Mouse (Mus musculus) heart, postnatal 0 days (tissue): ENCODE measurements around the gene Gm7347. TPM values are rescaled to one million over a fixed set of nuclear protein-coding genes. Genes with fewer than 3 reads are reported as not detected.
"Not testable (repeated sequence)": the region's sequence is repeated elsewhere in the genome, so short reads cannot be mapped to it uniquely, and the experiment has no call there.

Source experiments
- ATAC-seq: fragments of 200-750 bp; cut with Nextera tagmentation; 2 replicates; pipeline ENCODE4 v1.8.0; 2017; ENCODE audit warnings: low read depth, moderate number of reproducible peaks, moderate library complexity; ENCODE audit not compliant: insufficient read depth
- DNase-seq: peaks from one replicate; pipeline ENCODE4 v3.0.0-alpha.2; 2016; ENCODE audit warnings: low spot score
- H3K27ac ChIP-seq: fragments of 300-500 bp; sonication (generic); 2 replicates; pipeline ENCODE4 v1.5.1; 2014; ENCODE audit warnings: low read depth, mild to moderate bottlenecking
- H3K27me3 ChIP-seq: fragments of 300-500 bp; sonication (generic); 2 replicates; pipeline ENCODE4 v1.6.1; 2014; ENCODE audit warnings: low read length, mixed read lengths; ENCODE audit not compliant: control insufficient read depth, insufficient read depth
- H3K36me3 ChIP-seq: fragments of 300-500 bp; sonication (generic); replicated peaks from 2 replicates; pipeline ENCODE4 v1.6.1; 2014; ENCODE audit warnings: low read length, mixed read lengths; ENCODE audit not compliant: control insufficient read depth, insufficient read depth
- H3K4me1 ChIP-seq: fragments of 300-500 bp; sonication (generic); 2 replicates; pipeline ENCODE4 v1.6.1; 2014; ENCODE audit warnings: antibody characterized with exemption; ENCODE audit not compliant: control insufficient read depth, insufficient read depth
- H3K4me2 ChIP-seq: fragments of 300-500 bp; sonication (generic); 2 replicates; pipeline ENCODE4 v1.6.1; 2014; ENCODE audit warnings: low read depth, mild to moderate bottlenecking, low read length, moderate library complexity
- H3K4me3 ChIP-seq: fragments of 300-500 bp; sonication (generic); 2 replicates; pipeline ENCODE4 v1.5.1; 2014; ENCODE audit warnings: low read depth, low read length
- H3K9ac ChIP-seq: fragments of 300-500 bp; sonication (generic); replicated peaks from 2 replicates; pipeline ENCODE4 v1.6.1; 2014; ENCODE audit warnings: low read depth, low read length, mixed read lengths
- H3K9me3 ChIP-seq: fragments of 300-500 bp; sonication (generic); replicated peaks from 2 replicates; pipeline ENCODE4 v1.6.1; 2016; ENCODE audit warnings: low read length; ENCODE audit not compliant: control insufficient read depth
- CTCF ChIP-seq: IDR thresholded peaks from 2 replicates; pipeline ENCODE4 v1.5.1; 2016; ENCODE audit warnings: antibody characterized with exemption, control low read depth, low read depth
- WGBS: fragments of 180-500 bp; shearing (Covaris S2); extraction: QIAGEN DNeasy Blood & Tissue Kit; methylation state at CpG from one replicate; pipeline ENCODE4 v1.1.7; 2014; 5-methylcytosine and 5-hydroxymethylcytosine counted together
- polyA plus RNA-seq: library from polyadenylated mRNA; unstranded; fragments of >200 nt; fragmentation: Nextera tagmentation; extraction: Ambion mirVana; gene quantifications from 2 replicates; pipeline ENCODE4 v1.2.1, GENCODE M21; 2015
- total RNA-seq: library from RNA; depleted of rRNA; stranded (reverse); fragments of >200 nt; gene quantifications from 2 replicates; pipeline ENCODE4 v1.2.3, GENCODE M21; 2014; ENCODE audit warnings: low replicate concordance; rRNA removed

The Gm7347 gene
- total RNA-seq: not detected in 2 replicates
- not detected in 2 replicates for polyA plus RNA-seq

DNA sequence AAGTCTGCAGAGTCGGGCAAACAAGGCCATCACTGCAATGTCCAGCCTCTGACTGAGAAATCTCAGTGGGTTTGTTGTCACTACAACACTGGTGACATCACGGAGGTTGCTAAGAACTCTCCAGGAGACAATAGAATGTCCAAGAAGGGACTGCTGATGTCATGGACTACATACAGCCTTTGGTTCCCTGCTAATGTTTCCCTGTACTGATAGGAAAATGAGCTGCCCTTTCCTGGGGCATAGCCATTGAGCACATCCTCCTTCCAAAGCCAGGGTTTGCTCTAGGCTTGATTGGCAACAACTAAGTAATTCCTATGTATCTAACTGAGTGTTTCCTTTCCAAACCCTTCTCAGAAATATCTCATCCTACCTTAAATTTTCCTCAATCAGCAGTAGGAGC is at the start of gene Gm7347:
Gm7347 (minus strand) TSS at position 101 of the 400 bp plus-strand sequence.
- not testable (repeated sequence) for H3K27ac ChIP-seq, H3K4me3 ChIP-seq, H3K9me3 ChIP-seq, H3K4me2 ChIP-seq, H3K4me1 ChIP-seq, H3K36me3 ChIP-seq, ATAC-seq, H3K27me3 ChIP-seq, DNase-seq, H3K9ac ChIP-seq
- whole genome bisulfite sequencing: no CpG with 5 or more reads among the region's 2 CpGs

DNA sequence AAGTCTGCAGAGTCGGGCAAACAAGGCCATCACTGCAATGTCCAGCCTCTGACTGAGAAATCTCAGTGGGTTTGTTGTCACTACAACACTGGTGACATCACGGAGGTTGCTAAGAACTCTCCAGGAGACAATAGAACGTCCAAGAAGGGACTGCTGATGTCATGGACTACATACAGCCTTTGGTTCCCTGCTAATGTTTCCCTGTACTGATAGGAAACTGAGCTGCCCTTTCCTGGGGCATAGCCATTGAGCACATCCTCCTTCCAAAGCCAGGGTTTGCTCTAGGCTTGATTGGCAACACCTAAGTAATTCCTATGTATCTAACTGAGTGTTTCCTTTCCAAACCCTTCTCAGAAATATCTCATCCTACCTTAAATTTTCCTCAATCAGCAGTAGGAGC is 46.9 kb upstream of the Gm7347 start, which contains the start of gene 5031410I06Rik:
5031410I06Rik (minus strand) TSS at position 101 of the 400 bp plus-strand sequence.
- H3K9me3 ChIP-seq, DNase-seq, H3K4me3 ChIP-seq, H3K36me3 ChIP-seq, ATAC-seq, H3K27me3 ChIP-seq, H3K4me2 ChIP-seq, H3K27ac ChIP-seq, H3K4me1 ChIP-seq, H3K9ac ChIP-seq: not testable (repeated sequence)
- no CpG with 5 or more reads among the region's 3 CpGs for WGBS

DNA sequence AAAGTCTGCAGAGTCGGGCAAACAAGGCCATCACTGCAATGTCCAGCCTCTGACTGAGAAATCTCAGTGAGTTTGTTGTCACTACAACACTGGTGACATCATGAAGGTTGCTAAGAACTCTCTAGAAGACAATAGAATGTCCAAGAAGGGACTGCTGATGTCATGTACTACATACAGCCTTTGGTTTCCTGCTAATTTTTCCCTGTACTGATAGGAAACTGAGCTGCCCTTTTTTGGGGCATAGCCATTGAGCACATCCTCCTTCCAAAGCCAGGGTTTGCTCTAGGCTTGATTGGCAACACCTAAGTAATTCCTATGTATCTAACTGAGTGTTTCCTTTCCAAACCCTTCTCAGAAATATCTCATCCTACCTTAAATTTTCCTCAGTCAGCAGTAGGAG is 30.8 kb upstream of the Gm7347 start, which contains the start of gene Gm10471:
Gm10471 (minus strand) TSS at position 101 of the 400 bp plus-strand sequence.
- 48% methylated on average over 1 of the region's 1 CpGs for WGBS

DNA sequence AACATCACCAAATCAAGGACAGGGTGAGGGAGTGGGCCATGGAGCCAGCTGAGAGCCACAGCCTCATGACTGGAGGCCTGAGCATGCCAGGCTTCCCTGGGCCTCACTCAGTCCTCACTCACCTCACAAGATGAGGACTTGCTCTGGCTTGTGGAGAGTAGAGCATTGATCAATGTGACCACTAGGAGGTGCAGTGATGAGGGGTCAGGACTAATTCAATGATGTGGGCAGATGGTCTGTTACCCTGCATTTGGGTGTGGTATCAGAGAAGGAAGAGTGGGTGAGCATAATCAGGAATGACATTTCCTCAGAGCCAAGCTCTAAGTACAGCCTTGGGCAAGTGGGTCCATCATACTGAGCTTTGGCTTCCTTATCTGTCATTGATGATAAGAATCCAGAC is 20.6 kb upstream of the Gm7347 start:
- not testable (repeated sequence) for H3K9ac ChIP-seq, H3K9me3 ChIP-seq, H3K4me1 ChIP-seq, DNase-seq, H3K27me3 ChIP-seq, H3K36me3 ChIP-seq, ATAC-seq, H3K4me3 ChIP-seq, H3K27ac ChIP-seq, H3K4me2 ChIP-seq

More for the DNA sequence above, 30.8 kb upstream of the Gm7347 start, which contains the start of gene Gm10471:
- H3K9me3 ChIP-seq, H3K4me2 ChIP-seq, H3K36me3 ChIP-seq, H3K4me1 ChIP-seq, H3K27ac ChIP-seq, H3K27me3 ChIP-seq, H3K4me3 ChIP-seq, ATAC-seq, DNase-seq, H3K9ac ChIP-seq: not testable (repeated sequence)

DNA sequence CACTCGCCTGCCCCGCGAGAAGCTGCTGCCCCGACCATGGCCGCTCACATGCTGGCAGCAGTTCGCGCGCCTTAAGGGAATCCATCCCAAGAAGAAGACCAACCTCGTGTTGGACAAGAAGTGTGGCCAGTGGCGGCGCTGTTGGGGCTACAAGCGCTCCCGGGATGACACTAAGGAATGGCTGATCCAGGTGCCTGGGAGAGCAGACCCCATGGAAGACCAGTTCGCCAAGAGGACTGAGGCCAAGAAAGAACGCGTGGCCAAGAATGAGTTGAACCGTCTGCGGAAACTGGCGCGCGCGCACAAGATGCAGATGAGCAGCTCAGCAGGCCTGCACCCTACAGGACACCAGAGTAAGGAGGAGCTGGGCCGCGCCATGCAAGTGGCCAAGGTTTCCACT is 12.3 kb upstream of the Gm7347 start:
- 83% methylated on average over 24 of the region's 24 CpGs for WGBS
- DNase-seq (no peak), ATAC-seq (no peak)
- Histone ChIP-seq H3K27me3 (no peaks in the 10 kb centered on the region), H3K27ac (no peak overlapping the region), H3K9me3 (no peaks in the 10 kb centered on the region), H3K36me3 (no peaks in the 10 kb centered on the region), H3K4me3 (no peak overlapping the region), H3K9ac (no peak overlapping the region), H3K4me2 (no peak overlapping the region), H3K4me1 (no peaks in the 10 kb centered on the region)
- TF ChIP-seq CTCF: no peak

DNA sequence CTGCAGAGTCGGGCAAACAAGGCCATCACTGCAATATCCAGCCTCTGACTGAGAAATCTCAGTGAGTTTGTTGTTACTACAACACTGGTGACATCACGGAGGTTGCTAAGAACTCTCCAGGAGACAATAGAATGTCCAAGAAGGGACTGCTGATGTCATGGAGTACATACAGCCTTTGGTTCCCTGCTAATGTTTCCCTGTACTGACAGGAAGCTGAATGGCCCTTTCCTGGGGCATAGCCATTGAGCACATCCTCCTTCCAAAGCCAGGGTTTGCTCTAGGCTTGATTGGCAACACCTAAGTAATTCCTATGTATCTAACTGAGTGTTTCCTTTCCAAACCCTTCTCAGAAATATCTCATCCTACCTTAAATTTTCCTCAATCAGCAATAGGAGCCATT is 18.9 kb downstream of the Gm7347 start, which contains the start of gene Speer4a:
Speer4a (minus strand) TSS at position 101 of the 400 bp plus-strand sequence.
- not testable (repeated sequence) for H3K4me2 ChIP-seq, H3K4me1 ChIP-seq, H3K27me3 ChIP-seq, H3K4me3 ChIP-seq, H3K36me3 ChIP-seq, H3K9me3 ChIP-seq, ATAC-seq, H3K27ac ChIP-seq, DNase-seq, H3K9ac ChIP-seq
- WGBS: 61% methylated on average over 2 of the region's 2 CpGs

DNA sequence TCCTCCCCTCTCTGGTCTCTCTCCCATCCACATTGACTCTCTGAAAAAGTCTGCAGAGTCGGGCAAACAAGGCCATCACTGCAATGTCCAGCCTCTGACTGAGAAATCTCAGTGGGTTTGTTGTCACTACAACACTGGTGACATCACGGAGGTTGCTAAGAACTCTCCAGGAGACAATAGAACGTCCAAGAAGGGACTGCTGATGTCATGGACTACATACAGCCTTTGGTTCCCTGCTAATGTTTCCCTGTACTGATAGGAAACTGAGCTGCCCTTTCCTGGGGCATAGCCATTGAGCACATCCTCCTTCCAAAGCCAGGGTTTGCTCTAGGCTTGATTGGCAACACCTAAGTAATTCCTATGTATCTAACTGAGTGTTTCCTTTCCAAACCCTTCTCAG is 35.6 kb downstream of the Gm7347 start, which contains the start of gene Gm5862:
Gm5862 (minus strand) TSS at position 101 of the 400 bp plus-strand sequence.
- not testable (repeated sequence) for H3K4me3 ChIP-seq, H3K9ac ChIP-seq, H3K27ac ChIP-seq, H3K4me2 ChIP-seq, H3K36me3 ChIP-seq, H3K9me3 ChIP-seq, DNase-seq, ATAC-seq, H3K4me1 ChIP-seq, H3K27me3 ChIP-seq
- no CpG with 5 or more reads among the region's 3 CpGs for WGBS

DNA sequence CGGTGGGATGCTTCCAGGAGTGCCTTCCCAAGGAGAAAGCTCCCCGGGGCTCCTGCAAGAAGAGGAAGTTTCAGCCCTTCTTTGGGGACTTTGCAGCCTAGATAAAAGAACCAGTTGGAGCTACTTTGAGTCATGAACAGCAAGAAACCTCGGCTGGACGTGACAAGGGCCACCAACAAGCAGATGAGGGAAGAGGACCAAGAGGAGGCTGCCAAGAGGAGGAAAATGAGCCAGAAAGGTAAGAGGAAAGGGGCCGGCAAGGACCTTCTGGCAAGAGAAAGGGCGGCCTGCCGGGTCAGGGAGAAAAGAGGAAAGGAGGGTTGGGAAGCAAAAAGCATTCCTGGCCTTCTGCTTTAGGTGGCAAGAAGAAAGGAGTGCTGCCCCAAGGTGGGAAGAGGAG is 50.7 kb downstream of the Gm7347 start:
- not testable (repeated sequence) for DNase-seq, H3K27me3 ChIP-seq, H3K9me3 ChIP-seq, ATAC-seq, H3K27ac ChIP-seq, H3K9ac ChIP-seq, H3K4me2 ChIP-seq, H3K36me3 ChIP-seq, H3K4me1 ChIP-seq, H3K4me3 ChIP-seq
- WGBS: 50% methylated on average over 6 of the region's 7 CpGs
